9 mouse cellular contexts compared by ENCODE assay signal in genomic region chr17:56277567-56277893, GRCm38 (mm10). TPM values are rescaled to one million over a fixed set of nuclear protein-coding genes. Genes with fewer than 3 reads are reported as not detected.
DNase-seq lines count a peak whose midpoint lies in the region; ATAC-seq and TF ChIP-seq lines count a peak whose summit lies in the region.
"Had no signal": no experiment of that assay in that cellular context is flagged by ENCODE, and none has a peak within 500 bp of the region (broad histone marks: within the 10 kb centered on the region; RNA-seq: fewer than 3 reads in every experiment).

No protein-coding gene starts in this region.

- ATAC-seq in embryonic facial prominence, embryonic 12.5 days (ENCODE audit: insufficient number of reproducible peaks, insufficient read depth, low FRiP score, low TSS enrichment) = no peak
- no peak for ATAC-seq in liver, embryonic 11.5 days (replicated peaks; ENCODE audit: low FRiP score)

- DNase-seq in kidney, adult 2 months = no peak
- no peak for DNase-seq in kidney, adult 11 months
- DNase-seq in liver, embryonic 11.5 days (ENCODE audit: low spot score) = no peak
- DNase-seq in urinary bladder, postnatal 14 days (ENCODE audit: low spot score) = no peak
- DNase-seq in ovary, postnatal 10 days (ENCODE audit: low spot score) = no peak
- no peak for DNase-seq in ovary, adult 18-20 months (ENCODE audit: low spot score)
- DNase-seq: thymus, adult 18-20 months had no signal

- H3K9ac ChIP-seq in ES-Bruce4 (ENCODE audit: low read depth, poor library complexity, severe bottlenecking) = 0 out of 2 replicates have a peak overlapping the region, but pooled peaks have one; percentile 62
- no peak overlapping the region for H3K9ac ChIP-seq in embryonic facial prominence, embryonic 12.5 days
- H3K9ac ChIP-seq in liver, embryonic 11.5 days (ENCODE audit: low read depth, low read length) = no peak overlapping the region; the same call in 1 of the 2 replicates

- no peak for TF ChIP-seq POLR2A in kidney, adult 2 months (IDR thresholded peaks at IDR 0.05; ENCODE audit: low read depth, low read length)
- TF ChIP-seq POLR2A in ES-Bruce4 (IDR thresholded peaks at IDR 0.05; ENCODE audit: insufficient read depth, low read length) = no peak

- H3K4me1 ChIP-seq in kidney, adult 2 months (ENCODE audit: control insufficient read depth, insufficient read depth, low read length) = peaks cover 35% of the 10 kb centered on the region; the same call in 1 of the 2 replicates
- peaks cover 3% of the 10 kb centered on the region for H3K4me1 ChIP-seq in ES-Bruce4 (ENCODE audit: control insufficient read depth, insufficient read depth, low read length)
- H3K4me1 ChIP-seq in embryonic facial prominence, embryonic 12.5 days = peaks cover 12% of the 10 kb centered on the region; the same call in 1 of the 2 replicates
- H3K4me1 ChIP-seq in liver, embryonic 11.5 days (replicated peaks; ENCODE audit: control insufficient read depth, insufficient read depth, low read length) = peaks cover 29% of the 10 kb centered on the region

- H3K27me3 ChIP-seq in kidney, adult 2 months (replicated peaks; ENCODE audit: control insufficient read depth, insufficient read depth, low read length) = no peaks in the 10 kb centered on the region
- H3K27me3 ChIP-seq in ES-Bruce4 (ENCODE audit: control insufficient read depth, insufficient read depth, low read length, poor library complexity, severe bottlenecking) = no peaks in the 10 kb centered on the region
- H3K27me3 ChIP-seq in embryonic facial prominence, embryonic 12.5 days = no peaks in the 10 kb centered on the region
- H3K27me3 ChIP-seq in liver, embryonic 11.5 days (replicated peaks; ENCODE audit: control insufficient read depth, insufficient read depth, low read length) = no peaks in the 10 kb centered on the region

- peaks cover 2% of the 10 kb centered on the region; the same call in 1 of the 2 replicates for H3K36me3 ChIP-seq in kidney, adult 2 months (ENCODE audit: control insufficient read depth, insufficient read depth, low read length)
- H3K36me3 ChIP-seq in ES-Bruce4 (ENCODE audit: control insufficient read depth, insufficient read depth, low read length, poor library complexity, severe bottlenecking) = peaks cover 6% of the 10 kb centered on the region
- peaks cover 27% of the 10 kb centered on the region for H3K36me3 ChIP-seq in embryonic facial prominence, embryonic 12.5 days
- H3K36me3 ChIP-seq in liver, embryonic 11.5 days (ENCODE audit: control insufficient read depth, insufficient read depth, low read length) = peaks cover 15% of the 10 kb centered on the region

- 41% methylated on average over 2 of the region's 2 CpGs for WGBS in kidney, adult 2 months
- 54% methylated on average over 2 of the region's 2 CpGs for WGBS in embryonic facial prominence, embryonic 12.5 days
- 32% methylated on average over 2 of the region's 2 CpGs for WGBS in liver, embryonic 11.5 days

- H3K4me2 ChIP-seq in embryonic facial prominence, embryonic 12.5 days (replicated peaks) = peak overlapping the region; percentile 64
- H3K4me2 ChIP-seq in liver, embryonic 11.5 days = peak overlapping the region; percentile 93

- no peak for TF ChIP-seq EP300 in ES-Bruce4 (IDR thresholded peaks at IDR 0.05; ENCODE audit: insufficient read depth, low read depth, low read length)

- TF ChIP-seq CTCF in kidney, adult 2 months (conservative IDR thresholded peaks at IDR 0.05; ENCODE audit: insufficient read depth, insufficient read length, low read depth, low read length) = no peak
- no peak for TF ChIP-seq CTCF in ES-Bruce4 (IDR thresholded peaks at IDR 0.05; ENCODE audit: low read depth, low read length)

- H3K4me3 ChIP-seq in kidney, adult 2 months (ENCODE audit: insufficient read depth, low read depth, low read length) = no peak overlapping the region
- no peak overlapping the region for H3K4me3 ChIP-seq in ES-Bruce4 (ENCODE audit: low read depth, low read length)
- H3K4me3 ChIP-seq in embryonic facial prominence, embryonic 12.5 days = peak overlapping the region; percentile 45; the same call in 1 of the 2 replicates
- H3K4me3 ChIP-seq in liver, embryonic 11.5 days (ENCODE audit: low read depth, low read length) = peak overlapping the region; percentile 79

- H3K27ac ChIP-seq in kidney, adult 2 months (ENCODE audit: insufficient read depth, low read depth, low read length) = 0 out of 2 replicates have a peak overlapping the region, but pooled peaks have one; percentile 14
- H3K27ac ChIP-seq in ES-Bruce4 (ENCODE audit: insufficient read depth, low read length) = peak overlapping the region; percentile 52; the same call in 1 of the 2 replicates
- H3K27ac ChIP-seq in embryonic facial prominence, embryonic 12.5 days = peak overlapping the region; percentile 82
- H3K27ac ChIP-seq in liver, embryonic 11.5 days (ENCODE audit: low read depth, low read length) = peak overlapping the region; percentile 94

- H3K9me3 ChIP-seq in ES-Bruce4 (replicated peaks; ENCODE audit: control insufficient read depth, insufficient read depth, low read length, poor library complexity, severe bottlenecking) = no peaks in the 10 kb centered on the region
- no peaks in the 10 kb centered on the region for H3K9me3 ChIP-seq in embryonic facial prominence, embryonic 12.5 days
- no peaks in the 10 kb centered on the region for H3K9me3 ChIP-seq in liver, embryonic 11.5 days (ENCODE audit: control insufficient read depth, low read length)

RNA-seq across cellular contexts. Expression of gene Ticam1, which starts 0.9 kb away (rescaled TPM):
- 33.3 and 34.7 TPM in 2 replicates for polyA plus RNA-seq in kidney, adult 2 months (2012; rRNA removed)
- polyA plus RNA-seq in ES-Bruce4 (2011; ENCODE audit: insufficient read depth, insufficient read length, low read depth, missing spikeins) = 4.0 and 4.7 TPM in 2 replicates
- 2.7 and 3.5 TPM in 2 replicates for polyA plus RNA-seq in embryonic facial prominence, embryonic 12.5 days (2016; fragmentation: Nextera tagmentation; extraction: Ambion mirVana)
- 5.8 and 6.2 TPM in 2 replicates for polyA plus RNA-seq in liver, embryonic 11.5 days (2014; fragmentation: Nextera tagmentation; extraction: Ambion mirVana)

RNA-seq across cellular contexts. Expression of gene Plin3, which starts 15.1 kb away (rescaled TPM):
- 34.8 and 43.1 TPM in 2 replicates for polyA plus RNA-seq in kidney, adult 2 months (2012; rRNA removed)
- 57.1 and 60.2 TPM in 2 replicates for polyA plus RNA-seq in ES-Bruce4 (2011; ENCODE audit: insufficient read depth, insufficient read length, low read depth, missing spikeins)
- polyA plus RNA-seq in embryonic facial prominence, embryonic 12.5 days (2016; fragmentation: Nextera tagmentation; extraction: Ambion mirVana) = 56.6 and 67.4 TPM in 2 replicates
- polyA plus RNA-seq in liver, embryonic 11.5 days (2014; fragmentation: Nextera tagmentation; extraction: Ambion mirVana) = 48.4 and 53.7 TPM in 2 replicates

RNA-seq across cellular contexts. Expression of gene Fem1a, which starts 20.9 kb away (rescaled TPM):
- 23.7 and 28.2 TPM in 2 replicates for polyA plus RNA-seq in kidney, adult 2 months (2012; rRNA removed)
- 4.9 and 5.4 TPM in 2 replicates for polyA plus RNA-seq in ES-Bruce4 (2011; ENCODE audit: insufficient read depth, insufficient read length, low read depth, missing spikeins)
- polyA plus RNA-seq in embryonic facial prominence, embryonic 12.5 days (2016; fragmentation: Nextera tagmentation; extraction: Ambion mirVana) = 15.3 and 15.5 TPM in 2 replicates
- 14.0 and 15.0 TPM in 2 replicates for polyA plus RNA-seq in liver, embryonic 11.5 days (2014; fragmentation: Nextera tagmentation; extraction: Ambion mirVana)

RNA-seq across cellular contexts. Expression of gene Arrdc5, which starts 22.6 kb away (rescaled TPM):
- not detected in 2 replicates for polyA plus RNA-seq in kidney, adult 2 months (2012; rRNA removed)
- not detected in 2 replicates for polyA plus RNA-seq in ES-Bruce4 (2011; ENCODE audit: insufficient read depth, insufficient read length, low read depth, missing spikeins)
- not detected in 2 replicates for polyA plus RNA-seq in embryonic facial prominence, embryonic 12.5 days (2016; fragmentation: Nextera tagmentation; extraction: Ambion mirVana)
- not detected in 2 replicates for polyA plus RNA-seq in liver, embryonic 11.5 days (2014; fragmentation: Nextera tagmentation; extraction: Ambion mirVana)

RNA-seq across cellular contexts. Expression of gene Uhrf1, which starts 25.6 kb away (rescaled TPM):
- 1.2 and 2.3 TPM in 2 replicates for polyA plus RNA-seq in kidney, adult 2 months (2012; rRNA removed)
- 162 and 174 TPM in 2 replicates for polyA plus RNA-seq in ES-Bruce4 (2011; ENCODE audit: insufficient read depth, insufficient read length, low read depth, missing spikeins)
- 157 and 160 TPM in 2 replicates for polyA plus RNA-seq in embryonic facial prominence, embryonic 12.5 days (2016; fragmentation: Nextera tagmentation; extraction: Ambion mirVana)
- 172 and 182 TPM in 2 replicates for polyA plus RNA-seq in liver, embryonic 11.5 days (2014; fragmentation: Nextera tagmentation; extraction: Ambion mirVana)

Comparison
In these comparisons a context has a peak if more than half of its experiments do, and no peak if none do; other contexts are left out.
1. H3K27ac ChIP-seq: peak in every context shown above with its lines; median percentile 94 in liver, embryonic 11.5 days; 82 in embryonic facial prominence, embryonic 12.5 days; 52 in ES-Bruce4; 14 in kidney, adult 2 months.
2. H3K4me3 ChIP-seq: peak in embryonic facial prominence, embryonic 12.5 days (single experiment) and liver, embryonic 11.5 days (single experiment); none in kidney, adult 2 months (single experiment) and ES-Bruce4 (single experiment).